In the genomic region with DNA sequence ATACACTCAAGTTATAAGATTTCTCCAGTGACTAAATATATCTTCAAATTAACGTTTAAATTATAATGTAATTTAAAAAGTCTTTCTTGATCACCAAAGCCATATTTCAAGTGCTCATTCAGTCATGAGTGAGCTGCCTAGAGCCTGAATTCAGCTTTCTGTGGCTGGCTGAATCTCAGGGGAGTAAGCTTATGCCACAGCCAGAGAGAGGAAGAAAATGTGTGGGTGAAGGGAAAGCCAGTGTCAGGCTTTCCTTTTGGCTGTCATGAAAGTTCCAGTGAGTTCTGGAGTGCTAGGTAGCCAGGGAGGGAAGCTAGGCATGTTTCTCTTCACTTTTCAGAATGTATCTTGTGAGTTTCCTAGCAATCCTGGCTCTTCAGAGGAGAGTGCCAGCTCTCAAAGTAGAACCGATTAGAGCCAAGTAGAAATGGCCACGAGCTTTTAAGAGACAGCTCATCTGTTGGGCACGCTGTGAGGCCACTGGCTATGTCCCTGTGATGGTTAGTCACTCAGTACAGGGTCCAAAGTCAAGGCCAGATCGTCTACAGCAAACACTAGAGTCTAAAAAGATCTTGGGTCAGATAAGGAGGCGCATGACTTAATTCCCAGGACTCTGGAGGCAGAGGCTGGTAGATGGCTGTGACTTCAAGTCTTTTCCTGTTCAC, we compare ENCODE assay signal across 10 mouse cellular contexts. TPM values are rescaled to one million over a fixed set of nuclear protein-coding genes. Genes with fewer than 3 reads are reported as not detected.
DNase-seq lines count a peak whose midpoint lies in the region; ATAC-seq and TF ChIP-seq lines count a peak whose summit lies in the region.
"Had no signal": no experiment of that assay in that cellular context is flagged by ENCODE, and none has a peak within 500 bp of the region (broad histone marks: within the 10 kb centered on the region; RNA-seq: fewer than 3 reads in every experiment).

No protein-coding gene starts in this region.

- TF ChIP-seq CTCF in forebrain, postnatal 0 days (IDR thresholded peaks at IDR 0.05; ENCODE audit: low read depth), result no peak
- no peak for TF ChIP-seq CTCF in midbrain, postnatal 0 days (IDR thresholded peaks at IDR 0.05)
- no peak for TF ChIP-seq CTCF in stomach, postnatal 0 days (IDR thresholded peaks at IDR 0.05; ENCODE audit: low read depth)
- no peak for TF ChIP-seq CTCF in left cerebral cortex, adult 2 months (IDR thresholded peaks at IDR 0.05)

- H3K27ac ChIP-seq in forebrain, postnatal 0 days (ENCODE audit: low read depth, low read length), result no peak overlapping the region
- H3K27ac ChIP-seq in forebrain, embryonic 15.5 days (replicated peaks), result no peak overlapping the region
- H3K27ac ChIP-seq in midbrain, postnatal 0 days (ENCODE audit: low read depth, low read length), result no peak overlapping the region
- H3K27ac ChIP-seq in midbrain, embryonic 14.5 days (replicated peaks; ENCODE audit: low read depth, low read length), result no peak overlapping the region
- peak overlapping the region; percentile 65 for H3K27ac ChIP-seq in intestine, embryonic 15.5 days
- peak overlapping the region; percentile 58; the same call in 1 of the 2 replicates for H3K27ac ChIP-seq in stomach, postnatal 0 days (replicated peaks)
- H3K27ac ChIP-seq in left cerebral cortex, adult 2 months, result no peak overlapping the region

- DNase-seq in forebrain, postnatal 0 days, result peak; percentile 13
- DNase-seq in midbrain, postnatal 0 days (ENCODE audit: low spot score), result peak; percentile 19
- no peak for DNase-seq in midbrain, embryonic 14.5 days
- DNase-seq in stomach, postnatal 0 days (ENCODE audit: low spot score), result peak; percentile 47
- DNase-seq in left cerebral cortex, adult 2 months (ENCODE audit: extremely low spot score in 1 of 2, low spot score in 2 of 2), result no peak
- no peak for DNase-seq in embryo, embryonic 11 days
- DNase-seq: layer of hippocampus, postnatal 36 days had no signal

- WGBS in forebrain, postnatal 0 days, result 71% methylated on average over 6 of the region's 6 CpGs
- whole genome bisulfite sequencing in forebrain, embryonic 15.5 days, result 83% methylated on average over 6 of the region's 6 CpGs
- WGBS in midbrain, postnatal 0 days, result 75% methylated on average over 6 of the region's 6 CpGs
- 84% methylated on average over 6 of the region's 6 CpGs for WGBS in midbrain, embryonic 14.5 days
- 62% methylated on average over 6 of the region's 6 CpGs for WGBS in intestine, embryonic 15.5 days
- 47% methylated on average over 6 of the region's 6 CpGs for WGBS in stomach, postnatal 0 days

- no peak overlapping the region for H3K4me2 ChIP-seq in forebrain, postnatal 0 days (ENCODE audit: low read depth)
- H3K4me2 ChIP-seq in forebrain, embryonic 15.5 days (replicated peaks), result no peak overlapping the region
- H3K4me2 ChIP-seq in midbrain, postnatal 0 days (ENCODE audit: low read depth, low read length, poor library complexity, severe bottlenecking), result no peak overlapping the region
- H3K4me2 ChIP-seq in midbrain, embryonic 14.5 days (ENCODE audit: low read length), result no peak overlapping the region
- no peak overlapping the region for H3K4me2 ChIP-seq in intestine, embryonic 15.5 days (replicated peaks)
- H3K4me2 ChIP-seq in stomach, postnatal 0 days (replicated peaks; ENCODE audit: low read depth), result no peak overlapping the region

- H3K4me1 ChIP-seq in forebrain, postnatal 0 days (ENCODE audit: insufficient read depth), result no peaks in the 10 kb centered on the region
- H3K4me1 ChIP-seq in forebrain, embryonic 15.5 days, result peaks cover 5% of the 10 kb centered on the region; the same call in 1 of the 2 replicates
- no peaks in the 10 kb centered on the region for H3K4me1 ChIP-seq in midbrain, postnatal 0 days (ENCODE audit: insufficient read depth, low read length)
- no peaks in the 10 kb centered on the region for H3K4me1 ChIP-seq in midbrain, embryonic 14.5 days (ENCODE audit: control insufficient read depth, insufficient read depth, low read length)
- H3K4me1 ChIP-seq in intestine, embryonic 15.5 days (replicated peaks), result peaks cover 7% of the 10 kb centered on the region
- H3K4me1 ChIP-seq in stomach, postnatal 0 days (replicated peaks; ENCODE audit: control insufficient read depth, insufficient read depth), result no peaks in the 10 kb centered on the region

- TF ChIP-seq EP300 in stomach, postnatal 0 days (optimal IDR thresholded peaks at IDR 0.05), result no peak

- no peaks in the 10 kb centered on the region for H3K9me3 ChIP-seq in forebrain, postnatal 0 days (ENCODE audit: low read length)
- no peaks in the 10 kb centered on the region for H3K9me3 ChIP-seq in forebrain, embryonic 15.5 days
- H3K9me3 ChIP-seq in midbrain, postnatal 0 days (ENCODE audit: low read length), result no peaks in the 10 kb centered on the region
- H3K9me3 ChIP-seq in midbrain, embryonic 14.5 days (ENCODE audit: control insufficient read depth, low read length), result no peaks in the 10 kb centered on the region
- H3K9me3 ChIP-seq in intestine, embryonic 15.5 days, result no peaks in the 10 kb centered on the region
- no peaks in the 10 kb centered on the region for H3K9me3 ChIP-seq in stomach, postnatal 0 days (ENCODE audit: control insufficient read depth, low read length)

- intact Hi-C loops in left cerebral cortex, adult 2 months (cut with DNase I), result no loop called here

- ATAC-seq in forebrain, postnatal 0 days, result no peak
- no peak for ATAC-seq in forebrain, embryonic 15.5 days (replicated peaks)
- no peak for ATAC-seq in midbrain, postnatal 0 days (ENCODE audit: low FRiP score)
- ATAC-seq in midbrain, embryonic 14.5 days (ENCODE audit: low FRiP score, low TSS enrichment), result no peak
- peak; percentile 88 for ATAC-seq in intestine, embryonic 15.5 days
- ATAC-seq in stomach, postnatal 0 days (ENCODE audit: low FRiP score, low TSS enrichment), result peak; percentile 95

- no peaks in the 10 kb centered on the region for H3K36me3 ChIP-seq in forebrain, postnatal 0 days (ENCODE audit: insufficient read depth)
- no peaks in the 10 kb centered on the region for H3K36me3 ChIP-seq in forebrain, embryonic 15.5 days
- H3K36me3 ChIP-seq in midbrain, postnatal 0 days (ENCODE audit: insufficient read depth, low read length), result no peaks in the 10 kb centered on the region
- no peaks in the 10 kb centered on the region for H3K36me3 ChIP-seq in midbrain, embryonic 14.5 days (ENCODE audit: control insufficient read depth, insufficient read depth, low read length)
- no peaks in the 10 kb centered on the region for H3K36me3 ChIP-seq in intestine, embryonic 15.5 days
- no peaks in the 10 kb centered on the region for H3K36me3 ChIP-seq in stomach, postnatal 0 days (ENCODE audit: control insufficient read depth, insufficient read depth, low read length)

- no peaks in the 10 kb centered on the region for H3K27me3 ChIP-seq in forebrain, postnatal 0 days (ENCODE audit: insufficient read depth, low read length)
- no peaks in the 10 kb centered on the region for H3K27me3 ChIP-seq in forebrain, embryonic 15.5 days
- H3K27me3 ChIP-seq in midbrain, postnatal 0 days (ENCODE audit: insufficient read depth, low read length), result no peaks in the 10 kb centered on the region
- H3K27me3 ChIP-seq in midbrain, embryonic 14.5 days (ENCODE audit: control insufficient read depth, insufficient read depth, low read length), result no peaks in the 10 kb centered on the region
- no peaks in the 10 kb centered on the region for H3K27me3 ChIP-seq in intestine, embryonic 15.5 days (replicated peaks)
- no peaks in the 10 kb centered on the region for H3K27me3 ChIP-seq in stomach, postnatal 0 days (ENCODE audit: control insufficient read depth, insufficient read depth, low read length)

- H3K9ac ChIP-seq in forebrain, postnatal 0 days, result no peak overlapping the region
- H3K9ac ChIP-seq in forebrain, embryonic 15.5 days (replicated peaks), result no peak overlapping the region
- no peak overlapping the region for H3K9ac ChIP-seq in midbrain, postnatal 0 days (replicated peaks; ENCODE audit: low read length, poor library complexity, severe bottlenecking)
- no peak overlapping the region for H3K9ac ChIP-seq in midbrain, embryonic 14.5 days (replicated peaks; ENCODE audit: low read length)
- H3K9ac ChIP-seq in intestine, embryonic 15.5 days, result no peak overlapping the region
- no peak overlapping the region for H3K9ac ChIP-seq in stomach, postnatal 0 days (ENCODE audit: low read length)

- H3K4me3 ChIP-seq in forebrain, postnatal 0 days (ENCODE audit: low read depth, low read length), result no peak overlapping the region
- H3K4me3 ChIP-seq in forebrain, embryonic 15.5 days, result no peak overlapping the region
- no peak overlapping the region for H3K4me3 ChIP-seq in midbrain, postnatal 0 days (ENCODE audit: low read depth, low read length)
- H3K4me3 ChIP-seq in midbrain, embryonic 14.5 days (replicated peaks; ENCODE audit: low read depth, low read length), result no peak overlapping the region
- no peak overlapping the region for H3K4me3 ChIP-seq in intestine, embryonic 15.5 days (replicated peaks)
- no peak overlapping the region for H3K4me3 ChIP-seq in stomach, postnatal 0 days (ENCODE audit: low read depth, low read length)
- no peak overlapping the region for H3K4me3 ChIP-seq in left cerebral cortex, adult 2 months

RNA-seq across cellular contexts. Expression of a gene that starts 29.4 kb away (rescaled TPM):
- total RNA-seq in forebrain, postnatal 0 days (2014; rRNA removed), result not detected in 2 replicates
- polyA plus RNA-seq in forebrain, postnatal 0 days (2015; fragmentation: Nextera tagmentation; extraction: Ambion mirVana), result 0.55 TPM in 1 of 2 replicates, not detected in the other
- polyA plus RNA-seq in forebrain, embryonic 15.5 days (2015; fragmentation: Nextera tagmentation; extraction: Ambion mirVana), result not detected in 2 replicates
- total RNA-seq in midbrain, postnatal 0 days (2014; rRNA removed), result not detected in 2 replicates
- polyA plus RNA-seq in midbrain, postnatal 0 days (2015; fragmentation: Nextera tagmentation; extraction: Ambion mirVana), result not detected in 2 replicates
- polyA plus RNA-seq in midbrain, embryonic 14.5 days (2014; fragmentation: Nextera tagmentation; extraction: Ambion mirVana), result not detected in 2 replicates
- polyA plus RNA-seq in intestine, embryonic 15.5 days (2015; fragmentation: Nextera tagmentation; extraction: Ambion mirVana), result not detected in 2 replicates
- not detected in 2 replicates for polyA plus RNA-seq in stomach, postnatal 0 days (2015; fragmentation: Nextera tagmentation; extraction: Ambion mirVana)
- not detected for total RNA-seq in left cerebral cortex, adult 2 months (2021)
- total RNA-seq: layer of hippocampus, postnatal 36 days had no signal
- polyA plus RNA-seq: spleen, adult 2 months had no signal

Comparison
In these comparisons a context has a peak if more than half of its experiments do, and no peak if none do; other contexts are left out.
1. DNase-seq: peak in forebrain, postnatal 0 days (single experiment), midbrain, postnatal 0 days (single experiment) and stomach, postnatal 0 days (single experiment); none in midbrain, embryonic 14.5 days (single experiment), left cerebral cortex, adult 2 months (0 of 2) and embryo, embryonic 11 days (single experiment).
2. ATAC-seq: peak in intestine, embryonic 15.5 days (single experiment) and stomach, postnatal 0 days (single experiment); none in forebrain, postnatal 0 days (single experiment), forebrain, embryonic 15.5 days (single experiment), midbrain, postnatal 0 days (single experiment) and midbrain, embryonic 14.5 days (single experiment).
3. H3K27ac ChIP-seq: peak in intestine, embryonic 15.5 days (single experiment) and stomach, postnatal 0 days (single experiment); none in forebrain, postnatal 0 days (single experiment), forebrain, embryonic 15.5 days (single experiment), midbrain, postnatal 0 days (single experiment), midbrain, embryonic 14.5 days (single experiment) and left cerebral cortex, adult 2 months (single experiment).